Mouse (Mus musculus) ES-Bruce4 (cell line): Measurements from ENCODE around the gene Ctrc.

Experiments
- CTCF ChIP-seq: IDR thresholded peaks from one replicate; pipeline ENCODE4 v1.8.1; 2011; ENCODE audit warnings: low read depth, low read length
- POLR2A ChIP-seq: IDR thresholded peaks from one replicate; pipeline ENCODE4 v1.8.1; 2011; ENCODE audit warnings: low read length; ENCODE audit not compliant: insufficient read depth

GRCm38 (mm10) chr4:141874601-141875460 lies 28.7 kb upstream of the Ctrc start, which contains the start of gene Efhd2:
- no peak for TF ChIP-seq POLR2A
- TF ChIP-seq CTCF, result no peak
